Mouse (Mus musculus) hindlimb bud, embryonic 11.5 days (tissue): ENCODE results near the gene Tepp.

Source experiments
- DNase-seq: peaks from one replicate; pipeline ENCODE4 v3.0.0-alpha.2; 2012; ENCODE audit warnings: low read depth, low spot score; ENCODE audit errors: extremely low spot score

Gene Tepp

DNA sequence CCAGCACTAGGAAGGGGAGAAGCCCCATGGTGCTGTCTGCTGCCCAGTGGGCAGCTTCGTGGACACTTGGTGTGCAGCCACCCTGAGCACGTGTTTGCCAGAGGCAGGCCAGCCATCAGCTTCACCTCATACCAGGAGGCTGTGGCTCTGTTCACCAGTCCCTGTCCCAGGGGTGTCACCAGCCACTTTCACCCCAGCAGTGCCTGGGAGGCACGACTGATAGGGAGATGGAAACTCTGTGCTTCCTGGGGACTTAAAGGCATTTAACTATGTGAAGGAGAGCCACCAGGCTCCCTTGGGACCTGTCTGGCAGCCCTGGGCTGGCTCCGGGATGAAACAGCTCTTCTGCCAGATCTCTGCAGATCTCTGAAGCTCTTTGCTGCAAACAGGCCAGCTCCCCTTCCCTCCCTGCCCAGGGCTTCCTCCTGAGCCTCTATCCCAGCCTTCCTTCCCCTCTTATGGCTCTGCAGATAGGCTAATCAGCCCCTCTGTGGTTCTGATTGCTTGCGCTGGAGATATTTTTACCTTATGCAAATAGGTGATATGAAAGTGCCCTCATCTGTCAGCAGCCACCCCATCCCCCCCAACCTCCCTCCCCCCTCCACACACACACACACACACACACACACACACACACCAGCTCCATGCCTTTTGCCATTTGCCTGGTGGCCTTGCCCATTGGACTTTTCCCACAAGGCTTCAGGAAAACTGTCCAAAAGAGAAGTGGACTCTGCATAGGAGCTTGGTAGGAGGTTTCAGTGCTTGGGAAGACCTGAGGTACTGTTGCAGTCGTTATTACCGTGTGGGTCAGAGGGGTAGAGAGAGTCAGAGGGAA lies 50.0 kb downstream of the Tepp start:
- no peak for DNase-seq

DNA sequence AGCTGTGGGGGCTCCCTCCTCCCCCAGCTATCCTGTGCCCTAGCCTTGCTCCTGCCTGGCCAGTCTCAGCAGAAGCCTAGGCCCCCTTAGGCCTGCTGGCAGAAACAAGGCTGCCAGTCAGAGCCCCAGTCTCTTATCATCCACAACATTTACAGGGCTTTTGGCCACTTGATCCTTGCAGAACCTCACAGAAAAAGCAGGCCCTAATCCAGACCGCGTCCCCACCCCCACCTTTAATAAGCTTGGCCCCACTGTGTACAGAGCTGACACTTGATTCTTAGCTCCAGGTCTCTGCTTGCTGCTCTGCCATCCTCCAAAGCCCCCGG lies 50.6 kb downstream of the Tepp start:
- no peak for DNase-seq

DNA sequence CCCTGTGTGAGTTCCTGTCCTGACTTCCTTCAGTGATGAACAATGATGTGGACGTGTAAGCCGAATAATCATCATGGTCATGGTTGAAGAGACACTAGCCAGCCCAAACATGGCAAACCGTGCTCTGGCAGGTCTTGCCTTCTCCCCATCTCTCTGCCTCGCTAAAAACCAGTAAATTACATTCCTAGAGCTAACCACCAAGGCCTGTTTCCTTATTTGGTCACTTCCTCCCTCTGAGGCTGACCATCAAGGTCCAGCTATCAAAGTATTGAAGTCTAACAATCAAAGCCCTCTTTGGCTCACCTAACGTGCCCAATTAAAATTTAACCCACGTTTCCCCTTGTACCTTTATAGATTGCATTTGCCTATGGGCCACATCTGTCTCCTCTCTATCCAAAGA lies 51.9 kb downstream of the Tepp start:
- DNase-seq, result no peak

DNA sequence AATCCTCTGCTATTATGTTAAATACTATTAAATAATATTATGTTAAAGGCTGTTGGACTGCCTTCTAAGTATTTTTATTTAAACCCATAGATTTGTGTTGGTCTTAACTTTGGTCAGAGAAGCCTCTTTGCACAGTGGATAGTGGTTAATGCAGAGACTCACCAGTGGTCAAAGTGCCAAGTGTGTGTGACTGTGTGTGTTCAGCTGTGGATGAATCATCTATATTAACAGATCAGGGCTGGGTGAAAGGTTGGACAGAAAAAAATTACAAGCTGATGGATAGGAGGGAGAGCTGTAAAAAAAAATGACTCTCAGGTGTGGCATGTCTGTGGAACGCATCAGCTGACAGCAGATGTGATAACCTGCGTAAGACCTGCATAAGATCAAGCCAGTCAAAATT lies 53.5 kb downstream of the Tepp start:
- DNase-seq, result no peak

DNA sequence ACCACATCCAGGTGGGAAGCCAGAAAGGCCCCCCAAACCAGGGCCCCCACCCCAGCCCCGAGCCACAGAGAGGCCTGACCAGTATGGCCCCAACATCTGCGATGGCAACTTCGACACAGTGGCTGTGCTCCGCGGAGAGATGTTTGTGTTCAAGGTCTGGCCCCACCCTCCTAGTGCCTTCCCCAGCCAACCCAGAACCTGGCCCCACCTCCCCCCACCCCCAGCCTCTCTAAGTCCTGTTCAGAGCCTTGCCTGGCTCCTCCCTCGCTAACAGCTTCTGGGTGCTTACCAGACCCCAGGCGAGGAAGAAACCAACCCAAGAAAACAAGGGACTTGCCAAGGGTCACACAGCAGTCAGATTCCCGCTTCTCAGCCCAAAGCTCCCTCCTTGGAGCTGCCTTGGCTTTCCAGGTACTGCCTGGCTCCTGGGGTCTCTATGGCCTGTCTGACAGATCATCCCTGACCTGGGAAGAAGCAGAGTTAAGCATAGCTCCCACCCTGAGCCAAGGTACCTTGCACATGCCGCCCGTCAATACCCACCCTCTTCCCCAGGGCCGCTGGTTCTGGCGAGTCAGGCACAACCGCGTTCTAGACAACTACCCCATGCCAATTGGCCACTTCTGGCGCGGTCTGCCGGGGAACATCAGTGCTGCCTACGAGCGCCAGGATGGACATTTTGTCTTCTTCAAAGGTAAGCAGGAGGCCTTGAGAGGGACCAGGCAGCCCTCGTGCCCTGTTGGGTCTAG lies 59.4 kb downstream of the Tepp start:
- DNase-seq, result no peak

DNA sequence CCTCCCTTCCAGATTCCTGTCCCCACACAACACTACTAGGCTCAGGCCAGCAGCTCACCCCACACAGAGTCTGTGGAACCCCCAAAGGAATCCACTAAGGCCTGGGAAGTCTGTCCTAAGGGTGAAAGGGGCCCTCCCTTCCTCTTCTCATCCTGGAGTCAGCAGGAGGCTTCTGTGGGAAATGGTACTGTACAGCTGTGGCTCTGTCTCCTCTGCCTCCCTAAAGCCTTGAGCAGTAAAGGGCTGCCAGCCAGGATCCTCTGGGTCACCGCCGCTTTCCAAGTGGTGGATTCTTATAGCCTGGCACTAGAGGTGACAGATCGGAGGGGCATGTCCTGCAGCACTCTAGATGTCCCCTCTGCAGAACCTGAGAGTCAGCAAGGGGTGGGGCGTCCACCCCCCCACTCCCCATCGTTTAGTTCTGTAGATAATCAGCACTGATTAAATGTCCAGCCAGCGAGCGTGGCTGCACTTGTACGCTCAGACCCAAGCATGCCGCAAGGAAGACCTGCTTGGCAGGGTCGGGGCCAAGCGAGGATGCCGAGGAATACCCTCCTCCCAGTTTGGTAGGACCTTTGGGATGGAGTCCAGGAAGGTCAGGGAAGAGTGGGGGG lies 63.1 kb downstream of the Tepp start:
- DNase-seq, result no peak

DNA sequence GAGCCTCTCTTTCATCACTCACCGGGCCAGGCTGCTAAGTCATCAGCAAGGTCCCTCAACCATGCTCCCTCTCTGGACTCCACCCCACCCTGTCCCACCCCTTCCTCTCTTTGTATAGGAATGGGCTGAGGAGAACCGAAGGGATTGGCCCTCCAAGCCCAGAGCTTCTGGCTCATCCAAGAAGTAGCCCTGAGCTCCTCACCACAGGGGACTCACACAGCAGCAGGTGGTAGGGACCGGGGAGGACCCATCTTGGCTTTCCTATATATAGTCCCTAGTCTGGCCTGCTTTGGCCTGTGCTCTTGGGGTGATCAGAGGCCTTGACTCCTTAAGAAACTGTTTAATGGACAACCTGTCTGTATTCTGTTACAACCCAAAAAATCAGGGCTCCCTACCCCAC lies 64.1 kb downstream of the Tepp start:
- DNase-seq, result no peak

DNA sequence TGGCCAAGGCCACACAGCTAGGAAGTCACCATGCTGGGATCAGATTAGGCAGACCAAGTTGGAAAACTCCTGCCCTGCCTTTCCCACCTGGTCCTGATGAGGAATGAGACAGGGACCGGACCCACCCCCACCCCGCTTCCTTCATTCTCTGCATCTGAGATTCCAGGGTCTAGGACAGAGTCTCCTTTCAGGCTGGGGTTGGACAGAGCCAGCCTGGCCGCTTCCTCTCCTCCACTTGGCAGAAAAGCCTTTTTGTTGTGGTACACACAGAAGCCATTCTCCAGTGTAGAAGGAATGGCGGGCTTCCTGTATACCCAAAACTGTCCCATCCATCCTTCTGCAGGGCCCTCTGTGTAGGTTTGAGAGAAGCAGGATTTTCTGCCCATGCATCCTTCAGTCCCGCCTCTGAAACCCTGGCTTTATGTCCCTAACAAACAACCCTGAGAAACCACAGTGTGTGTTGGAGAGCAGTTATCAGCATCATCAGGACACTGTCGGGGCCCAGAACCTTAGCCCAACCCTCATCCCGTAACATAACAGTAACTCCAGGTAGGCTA lies 65.1 kb downstream of the Tepp start:
- no peak for DNase-seq
